Mouse (Mus musculus) fibroblast of lung, adult 2 months (primary cell): ENCODE measurements at regions not wholly inside any gene's neighbourhood (a gene's known extent, or its start where the extent isn't known, plus 50 kb on each side); places are given as distances from the start of the nearest gene placed in this dataset.

Experiments used
- DNase-seq: peaks from one replicate; pipeline ENCODE4 v3.0.0-alpha.2; 2011; ENCODE audit warnings: low read depth

DNA sequence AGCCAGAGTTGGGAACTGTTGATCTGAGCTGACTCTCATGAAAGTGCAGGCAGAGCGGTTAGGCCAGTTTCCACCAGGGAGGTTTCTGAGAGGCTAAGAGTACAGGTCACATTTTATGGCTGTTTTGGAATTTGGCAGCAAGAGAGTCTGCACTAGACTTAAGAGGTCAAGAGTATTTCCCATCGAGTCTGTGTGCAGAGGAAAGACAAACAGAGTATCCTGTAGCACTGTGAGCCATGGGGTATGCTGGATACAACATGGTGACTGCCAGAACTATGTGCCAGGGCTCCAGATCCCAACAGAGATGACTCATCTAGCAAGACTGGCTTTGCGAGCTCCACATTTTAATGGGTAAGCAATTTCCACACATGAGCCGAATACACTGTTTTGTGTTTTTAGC lies 146.0 kb upstream of the Mpped2 start:
- DNase-seq, result peak; percentile 72

DNA sequence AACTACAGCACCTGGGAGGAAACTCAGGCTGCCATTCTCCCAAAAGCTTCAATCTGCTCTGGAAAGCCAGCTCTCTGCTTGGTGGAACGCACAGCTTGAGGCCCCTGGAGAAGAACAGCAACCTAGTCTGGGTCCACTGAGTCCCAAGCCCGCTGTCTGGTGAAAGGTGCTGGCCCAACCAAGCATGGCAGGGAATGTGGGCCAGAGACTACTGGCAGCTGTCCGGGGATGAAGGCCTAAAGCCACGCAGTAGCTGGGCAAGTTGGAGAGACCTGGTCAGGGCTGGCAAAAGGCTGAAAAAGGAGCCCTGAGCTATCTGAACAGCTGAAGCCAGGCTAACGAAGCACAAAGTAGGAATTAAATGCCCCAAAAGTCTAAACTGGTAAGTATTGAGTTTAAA lies 139.4 kb upstream of the Mpped2 start:
- DNase-seq, result no peak

DNA sequence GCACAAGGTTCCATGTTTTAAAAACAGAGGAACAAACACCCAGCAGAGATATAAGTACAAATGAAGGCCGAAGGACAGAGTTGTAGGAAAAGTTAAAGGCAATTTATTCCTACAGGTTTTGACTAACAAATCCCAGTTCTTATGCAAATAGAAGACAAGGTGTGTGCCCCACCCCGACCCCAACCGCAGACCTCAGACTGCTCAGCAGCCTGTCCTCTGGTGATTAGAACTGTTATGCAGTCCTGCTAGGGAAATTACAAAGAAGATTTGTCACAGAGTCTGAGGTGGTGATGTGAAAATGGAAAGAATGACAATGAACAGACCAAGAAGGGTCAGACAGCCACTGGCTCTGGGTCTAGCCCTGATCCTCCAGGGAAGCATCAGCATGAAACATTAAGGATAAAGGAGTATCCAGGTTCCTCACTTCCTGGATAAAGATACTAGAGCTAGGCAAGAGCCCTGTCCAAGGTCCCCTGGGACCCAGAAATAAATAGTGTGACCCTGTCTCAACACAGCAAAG lies 131.4 kb upstream of the Mpped2 start:
- DNase-seq, result no peak

DNA sequence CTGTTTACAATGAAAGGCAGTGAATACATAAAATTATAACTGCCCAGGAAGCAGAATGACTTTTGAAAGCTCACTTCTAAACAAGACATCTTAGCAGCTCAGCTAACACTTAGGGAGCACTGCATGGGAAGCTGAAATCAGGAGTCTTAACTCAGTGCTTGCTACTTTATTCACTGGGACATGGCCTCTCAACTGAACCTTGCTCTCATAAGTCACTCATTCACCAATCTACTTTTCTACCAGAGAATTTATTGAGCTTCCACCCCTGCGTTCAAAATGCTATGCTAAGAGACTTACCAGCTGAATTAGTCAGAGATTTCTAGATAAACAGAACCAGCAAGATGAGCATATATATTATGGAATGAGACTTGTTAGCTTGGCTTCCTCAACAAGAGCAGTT lies 122.8 kb upstream of the Mpped2 start:
- no peak for DNase-seq

DNA sequence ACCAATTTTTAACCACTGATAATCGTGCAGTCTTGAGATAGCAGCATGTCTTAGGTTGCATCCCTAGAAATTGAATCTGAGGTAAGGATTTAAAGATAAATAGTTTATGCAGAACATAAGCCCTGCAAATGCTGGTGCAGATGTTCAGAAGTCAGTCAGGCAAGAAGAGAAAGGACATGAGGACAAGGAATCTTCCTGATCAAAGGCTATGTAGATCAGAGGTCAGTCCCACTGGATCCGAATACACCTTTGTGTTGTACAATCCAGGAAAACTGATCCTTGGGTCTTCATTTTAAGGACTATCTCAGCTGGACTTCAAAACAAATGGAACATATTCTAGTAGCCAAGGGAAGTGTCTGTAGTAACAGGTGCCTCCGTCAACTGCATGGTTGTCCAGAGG lies 121.7 kb upstream of the Mpped2 start:
- no peak for DNase-seq

DNA sequence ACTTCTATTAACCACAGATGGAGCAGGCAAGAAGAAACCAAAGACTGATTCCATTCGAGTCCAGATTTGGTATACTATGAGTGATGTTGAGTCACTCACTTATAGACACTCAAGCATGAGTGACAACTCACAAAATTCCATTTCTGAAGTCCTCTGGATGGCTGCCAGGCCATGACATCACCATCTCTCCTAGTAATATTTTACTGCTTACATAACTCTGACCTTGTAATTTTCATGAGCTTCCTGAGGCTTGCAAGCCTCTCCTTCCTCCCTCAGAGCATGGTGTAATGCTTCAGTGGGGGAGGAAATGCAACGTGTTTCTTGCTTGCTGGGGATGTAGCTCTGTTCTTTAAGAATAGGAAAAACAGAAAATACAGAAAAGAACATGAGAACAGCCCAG lies 121.2 kb upstream of the Mpped2 start:
- DNase-seq, result no peak

DNA sequence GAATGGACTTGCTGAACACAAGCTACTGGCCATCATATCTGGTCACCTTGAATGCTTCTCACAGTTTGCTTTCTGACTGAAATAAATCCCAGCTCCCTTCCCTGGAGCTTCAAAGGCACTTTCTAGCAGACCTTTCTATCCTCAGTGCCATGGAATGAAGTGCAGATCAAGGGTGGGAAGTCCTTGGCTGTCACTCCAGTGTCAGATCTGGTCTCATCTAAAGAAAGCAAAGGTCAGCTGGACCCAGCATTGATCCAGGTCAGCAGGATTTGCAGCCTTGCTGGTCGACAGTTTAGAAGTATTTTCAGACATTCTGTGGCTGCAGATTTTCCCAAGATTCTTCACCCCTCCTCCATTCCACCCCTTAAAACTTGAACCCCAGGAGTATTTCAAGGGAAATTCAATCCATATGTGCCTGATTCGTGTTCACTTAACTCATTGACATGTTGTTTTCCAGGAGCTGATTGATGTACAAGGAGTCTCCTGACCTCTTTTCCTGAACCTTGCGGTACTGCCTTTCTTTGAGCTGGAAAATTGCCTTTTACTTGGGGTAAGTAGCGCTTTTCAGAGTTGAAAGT lies 116.2 kb upstream of the Mpped2 start:
- peak; percentile 38 for DNase-seq

DNA sequence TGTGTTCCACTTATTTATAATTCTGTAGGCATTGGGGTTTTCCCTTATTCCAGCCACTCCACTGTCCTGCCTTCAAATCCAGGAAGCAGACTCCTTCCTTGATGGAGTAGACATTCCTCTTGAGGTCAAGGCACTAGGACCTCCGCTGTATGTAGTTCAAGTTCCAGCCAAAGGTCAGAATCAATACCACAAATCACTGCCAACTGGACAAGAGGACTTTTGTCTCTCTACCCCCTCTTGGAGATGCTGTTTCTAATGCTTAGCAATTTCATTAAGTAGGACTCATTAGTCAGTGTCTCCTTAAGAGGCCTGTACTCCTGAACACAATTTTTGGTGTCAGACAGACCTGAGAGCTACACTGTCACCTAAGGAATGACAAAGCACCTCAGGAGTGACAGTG lies 115.0 kb upstream of the Mpped2 start:
- no peak for DNase-seq

DNA sequence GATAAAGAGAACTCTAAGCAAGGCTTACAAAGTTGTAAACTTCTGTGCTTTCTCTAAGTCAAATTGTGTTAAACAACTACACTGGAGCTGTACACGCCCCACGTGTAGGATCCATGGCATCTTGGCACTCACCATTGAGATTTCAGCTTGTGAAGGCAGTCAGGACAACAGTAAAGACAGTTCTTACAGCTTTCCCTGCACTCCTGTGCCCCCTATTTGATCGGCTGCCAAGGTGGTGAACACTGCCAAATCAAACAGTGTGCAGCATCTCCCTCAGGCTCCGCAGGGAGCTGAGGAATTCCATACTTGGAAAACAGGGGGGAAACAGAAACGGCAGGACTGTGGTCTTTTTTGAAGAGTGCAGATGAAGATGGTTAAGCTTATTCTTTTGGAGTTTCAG lies 112.4 kb upstream of the Mpped2 start:
- DNase-seq, result no peak

DNA sequence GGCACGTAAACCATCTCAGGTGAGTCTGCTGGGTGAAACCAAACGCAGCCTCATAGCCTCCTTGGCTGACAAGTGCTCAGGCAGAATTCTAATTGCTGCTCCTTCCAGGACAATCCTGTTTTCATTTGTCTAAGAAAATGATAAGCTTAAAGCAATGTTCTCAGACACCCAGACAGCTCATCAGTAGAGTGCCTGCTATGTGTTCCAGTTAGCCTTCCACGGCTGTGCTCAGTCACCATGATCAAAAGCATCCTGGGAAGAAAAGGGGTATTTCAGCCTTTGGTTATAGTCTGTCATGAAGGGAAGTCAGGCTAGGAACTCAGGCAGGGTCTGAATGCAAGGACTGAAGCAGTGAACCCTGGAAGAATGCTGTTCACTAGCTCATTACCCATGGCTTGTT lies 71.8 kb upstream of the Mpped2 start:
- no peak for DNase-seq

DNA sequence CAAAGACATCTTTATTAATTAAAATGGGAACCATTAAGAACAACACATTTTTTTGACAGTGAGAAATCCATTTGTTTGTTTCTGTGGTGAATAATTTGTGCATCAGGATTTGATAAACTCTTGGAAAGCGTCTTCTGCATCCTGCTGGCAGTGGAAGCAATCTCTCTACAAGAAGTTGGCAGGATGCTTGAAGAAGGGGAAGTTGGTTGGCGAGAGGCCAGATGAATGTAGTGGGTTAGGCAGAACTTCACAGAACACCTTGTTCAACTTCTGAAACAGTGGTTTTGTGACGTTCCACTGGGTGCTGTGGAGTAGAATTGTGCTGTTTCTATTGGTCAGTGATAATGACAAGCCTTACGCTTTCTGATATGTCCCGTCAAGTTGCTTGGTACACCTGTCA lies 70.7 kb upstream of the Mpped2 start:
- DNase-seq, result no peak

DNA sequence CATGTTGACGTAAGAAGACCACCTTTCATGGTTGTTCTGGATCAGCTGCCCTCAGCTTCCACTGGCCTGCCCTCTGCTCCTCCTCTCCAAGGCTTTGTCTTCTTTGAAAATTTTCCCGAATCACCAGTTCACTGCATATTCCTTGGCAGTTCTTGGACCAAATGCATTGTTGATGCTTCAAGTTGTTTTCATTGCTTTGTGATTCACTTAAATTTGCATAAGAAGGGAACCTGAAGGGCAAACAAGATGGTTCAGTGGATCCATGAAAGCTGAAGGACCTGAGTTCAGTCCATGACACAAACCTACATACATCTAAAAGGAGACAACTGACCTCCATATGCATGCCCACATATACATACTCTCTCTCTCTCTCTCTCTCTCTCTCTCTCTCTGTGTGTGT lies 69.4 kb upstream of the Mpped2 start:
- DNase-seq, result no peak

DNA sequence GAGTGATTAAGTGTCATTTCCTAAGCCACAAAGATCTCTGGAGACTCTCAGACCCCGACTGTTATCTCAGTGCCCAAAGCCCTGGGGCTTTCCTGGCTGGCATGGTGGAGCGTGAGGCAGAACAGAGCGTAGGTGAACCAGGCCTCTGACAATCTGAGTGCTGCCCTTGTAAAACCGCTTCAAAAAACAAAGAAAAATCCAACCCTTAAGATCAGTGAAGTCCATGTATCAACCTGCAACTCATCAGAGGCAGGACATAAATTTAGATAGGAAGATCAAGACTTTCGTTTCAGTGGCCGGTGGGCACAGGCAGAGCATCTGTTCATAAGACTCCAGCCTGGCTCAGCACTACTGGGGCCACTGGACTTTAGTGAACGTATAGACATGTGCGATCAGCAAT lies 61.1 kb upstream of the Mpped2 start:
- DNase-seq, result no peak
